Mouse (Mus musculus) gastrocnemius, postnatal 25 days (tissue): Measurements from ENCODE around the gene Rab27a. TPM values are rescaled to one million over a fixed set of nuclear protein-coding genes. Genes with fewer than 3 reads are reported as not detected.
A peak's percentile ranks its signal among the peaks of the same experiment; 100 is the strongest.

ENCODE experiments used
- DNase-seq: peaks from one replicate; pipeline ENCODE4 v3.0.0; 2022
- long read RNA-seq, 2 experiments: library from polyadenylated mRNA; stranded (forward); transcript quantifications; one replicate each; pipeline ENCODE4 v2.0.0; 2021
- total RNA-seq, 2 experiments: library from RNA; stranded (reverse); gene quantifications; 1 replicate in 1 of 2; 2 replicates in 1 of 2; pipeline ENCODE4 v1.2.3; 2021

The Rab27a gene
- 1 to 10 TPM; 1.9 to 2.5 TPM for total RNA-seq
- long read RNA-seq, experiment 1, partial matches to known transcripts = 0 of 3 reads
- long read RNA-seq, experiment 1, other reads (novel, unspliced or antisense) = 2 of 3 reads
- long read RNA-seq, experiment 2, partial matches to known transcripts = 0 of 3 reads
- long read RNA-seq, experiment 2, other reads (novel, unspliced or antisense) = 1 of 3 reads

DNA sequence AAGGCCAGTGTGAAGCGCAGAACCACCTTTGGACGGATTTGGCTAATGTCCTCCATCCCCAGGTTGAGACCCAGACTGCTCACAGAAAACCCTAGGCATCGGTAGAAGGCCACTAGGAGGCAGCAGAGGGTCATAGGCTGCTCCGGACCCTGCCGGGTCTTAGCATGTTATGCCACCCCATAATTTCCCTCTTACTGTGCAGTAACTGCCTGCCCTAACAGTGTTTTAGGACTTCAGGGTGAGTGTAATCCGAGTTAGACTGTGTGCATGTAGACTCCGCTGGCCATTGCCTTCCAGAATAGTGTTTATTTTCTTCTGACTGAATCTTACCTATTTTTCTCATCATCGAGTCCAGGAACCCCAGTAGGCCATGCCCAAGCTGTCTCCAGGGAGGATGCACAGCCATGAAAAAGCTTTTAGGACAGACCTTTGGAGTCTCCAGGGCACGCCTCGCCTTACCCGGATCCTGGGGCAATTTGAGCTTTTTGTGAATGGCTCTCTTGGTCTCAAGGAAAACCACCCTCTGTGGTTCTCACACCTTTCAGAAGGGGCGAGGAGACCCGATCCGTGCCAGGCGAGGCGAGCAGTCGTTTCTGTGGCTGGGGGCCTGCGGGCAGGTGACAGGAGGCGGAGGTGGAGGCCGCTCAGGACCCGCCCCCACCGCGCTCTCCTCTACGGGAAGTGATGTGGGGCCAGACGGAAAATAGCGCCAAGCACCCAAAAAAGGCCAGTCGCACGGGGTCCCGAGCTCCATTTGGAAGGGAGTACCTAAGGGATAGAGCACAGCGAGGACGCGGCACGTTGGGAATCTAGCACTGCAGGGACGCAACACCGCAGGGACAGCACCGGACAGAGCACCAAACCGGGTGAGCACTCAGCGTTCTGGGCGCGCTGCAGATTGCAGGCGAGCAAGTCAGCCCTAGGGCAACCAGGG is at the start of gene Rab27a:
Gene Rab27a (plus strand): TSS at position 709 of the 934 bp plus-strand sequence.
- peak; percentile 66 for DNase-seq

DNA sequence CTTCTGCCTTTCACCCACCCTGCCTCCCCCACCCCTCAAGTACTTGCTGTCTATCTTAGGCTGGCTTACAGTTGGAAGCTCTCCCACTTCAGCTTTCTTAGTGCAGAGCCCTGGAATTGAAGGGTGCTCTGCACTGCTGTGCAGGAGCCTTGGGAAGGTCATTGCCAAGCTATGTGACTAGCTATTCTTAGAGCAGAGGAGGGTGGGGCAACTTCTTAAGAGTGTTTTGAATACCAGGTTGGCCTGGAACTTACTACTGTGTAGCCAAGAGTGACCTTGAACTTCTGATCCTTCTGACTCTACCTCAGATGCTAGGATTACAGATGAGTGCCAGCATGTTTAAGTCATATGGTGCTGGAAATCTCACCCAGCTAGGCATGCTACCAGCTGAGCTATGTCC is 48.5 kb upstream of the Rab27a start:
- no peak for DNase-seq

DNA sequence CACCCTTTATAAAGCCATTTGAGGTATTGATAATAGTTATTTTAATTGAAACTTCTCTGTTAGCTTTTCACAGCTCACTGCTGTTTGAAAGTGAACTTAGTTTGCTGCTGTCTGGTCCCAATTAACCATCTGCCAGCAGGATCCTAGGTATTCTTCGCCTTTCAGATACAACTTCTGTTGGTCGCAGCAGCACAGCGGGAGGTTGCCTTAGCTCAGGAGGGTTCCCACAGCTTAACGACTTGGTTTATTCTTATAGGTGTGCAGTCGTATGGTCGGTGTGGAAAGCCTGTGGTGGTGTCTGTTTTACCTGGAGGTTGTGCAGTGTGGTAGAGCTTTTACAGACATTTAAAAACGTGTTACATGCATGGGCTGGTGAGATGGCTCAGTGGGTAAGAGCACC is 47.8 kb upstream of the Rab27a start:
- no peak for DNase-seq

DNA sequence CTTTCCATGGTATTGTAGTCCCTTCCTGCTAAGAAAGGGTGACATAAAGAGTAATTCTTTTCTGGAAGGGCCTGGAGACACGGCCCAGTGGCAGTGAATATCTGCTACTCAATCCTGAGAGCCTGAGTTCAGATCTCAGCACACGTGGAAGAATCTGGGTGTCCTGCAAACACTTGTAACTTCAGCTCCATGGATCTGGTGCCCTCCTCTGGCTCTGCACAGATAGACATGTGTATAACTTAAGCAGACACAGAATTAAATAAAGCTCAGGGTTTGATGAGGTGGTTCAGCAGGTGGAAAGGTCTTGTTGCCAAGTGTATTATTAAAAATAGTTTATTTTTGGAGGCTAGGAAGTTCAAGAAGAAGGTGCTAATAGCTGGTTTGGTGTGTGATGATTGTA is 44.2 kb upstream of the Rab27a start:
- no peak for DNase-seq

DNA sequence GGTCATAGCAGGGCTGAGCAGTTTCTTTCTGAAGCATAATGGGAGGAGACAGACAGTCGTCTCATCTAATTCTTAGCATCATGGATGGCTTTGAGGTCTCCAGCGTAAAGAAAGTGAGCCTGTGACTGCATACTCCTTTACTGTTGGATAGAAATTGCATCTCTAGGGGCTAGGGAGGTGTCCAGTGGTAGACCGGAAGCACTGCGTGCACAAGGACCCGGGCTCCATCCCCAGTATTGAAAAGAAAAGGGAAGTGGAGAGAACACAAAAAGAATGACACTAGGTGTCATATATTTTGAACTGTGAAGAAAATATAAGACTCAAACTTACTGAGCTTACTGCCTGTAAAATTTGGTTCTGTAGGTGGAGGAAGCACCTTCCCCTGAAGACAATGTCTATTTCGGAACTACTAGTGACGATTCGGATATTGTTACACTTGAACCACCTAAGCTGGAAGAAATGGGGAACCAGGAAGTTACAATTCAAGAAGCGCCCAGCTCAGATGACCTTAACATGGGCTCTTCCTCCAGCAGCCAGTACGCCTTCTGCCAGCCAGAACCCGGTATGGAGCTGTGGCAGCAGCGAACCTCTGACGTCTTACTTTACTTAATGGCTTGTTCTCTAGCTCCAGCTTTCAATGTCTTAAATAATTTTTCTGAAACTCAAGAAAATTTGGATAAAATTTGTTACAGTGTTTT is 43.2 kb upstream of the Rab27a start:
- no peak for DNase-seq

DNA sequence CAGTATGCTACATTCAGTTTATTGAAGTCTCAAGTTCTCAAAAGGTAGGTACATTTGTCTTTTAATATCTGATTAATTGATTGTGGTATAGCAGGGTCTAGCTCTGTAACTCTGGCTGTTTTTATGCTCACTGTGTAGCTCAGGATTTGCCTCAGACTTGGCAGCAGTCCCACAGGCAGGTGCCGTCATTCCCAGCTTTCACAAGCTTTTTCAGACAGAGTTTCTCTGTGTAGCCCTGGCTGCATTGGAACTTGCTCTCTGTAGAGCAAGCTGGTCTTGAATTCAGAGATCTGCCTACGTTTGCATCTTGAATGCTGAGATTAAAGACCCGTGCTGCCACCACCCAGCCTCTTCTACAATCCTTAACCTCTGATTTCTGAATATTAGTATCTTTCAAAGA is 42.5 kb upstream of the Rab27a start:
- DNase-seq = no peak

DNA sequence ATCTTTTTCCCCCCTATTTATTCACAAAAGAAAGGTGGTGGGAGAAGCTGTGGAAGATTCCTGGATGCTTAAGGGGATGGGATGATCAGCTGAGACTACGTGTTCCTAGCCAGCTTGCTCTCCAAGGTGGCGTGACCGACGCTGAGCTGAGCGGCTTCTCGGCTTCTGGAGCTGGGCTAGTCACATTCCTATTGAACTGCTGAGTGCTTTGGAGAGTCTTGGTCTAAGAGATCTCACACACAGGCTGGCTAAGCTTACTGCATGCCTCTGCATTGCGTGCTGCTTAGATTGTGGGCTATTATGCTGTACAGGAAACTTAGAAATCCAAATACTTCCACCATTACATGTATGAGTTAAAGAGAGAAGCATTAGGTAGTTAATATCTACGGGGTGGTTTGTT is 40.6 kb upstream of the Rab27a start:
- DNase-seq = no peak

DNA sequence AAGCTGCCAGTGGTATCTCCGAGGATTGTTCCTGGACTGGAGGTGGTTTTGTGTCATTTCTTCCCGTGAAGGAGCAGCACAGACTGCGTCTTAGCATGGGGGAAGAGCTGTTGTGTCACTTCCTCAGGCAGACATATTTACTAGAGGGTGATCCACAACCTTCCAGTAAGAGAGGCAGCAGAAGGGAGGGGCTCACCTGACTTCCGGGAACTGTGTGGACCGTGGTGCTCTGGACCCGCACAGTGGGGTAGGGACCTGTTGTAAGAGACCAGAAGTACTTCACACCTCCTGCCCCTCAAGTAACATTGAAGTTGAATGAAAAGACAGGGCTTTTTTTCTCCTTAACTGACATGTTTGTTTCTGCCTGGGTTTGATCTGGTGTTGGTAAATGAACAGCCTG is 39.5 kb upstream of the Rab27a start:
- DNase-seq = no peak

DNA sequence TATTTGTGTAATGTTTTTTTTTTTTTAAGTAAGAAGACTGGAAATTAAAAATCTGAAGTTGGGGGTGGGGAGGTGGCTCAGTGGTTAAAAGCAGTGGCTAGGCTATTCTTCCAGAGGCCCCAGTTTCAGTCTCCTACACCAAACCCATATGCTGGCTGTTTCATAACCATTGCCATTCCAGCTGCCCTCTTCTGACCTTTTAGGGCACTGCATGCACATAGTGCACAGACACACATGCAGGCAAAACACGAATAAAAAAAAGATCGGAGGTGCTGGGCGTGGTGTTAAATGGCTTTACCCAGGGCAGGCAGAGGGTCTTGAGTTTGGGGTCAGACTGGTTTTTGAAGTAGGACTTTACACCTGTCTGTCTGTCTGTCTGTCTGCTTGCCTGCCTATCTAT is 38.5 kb upstream of the Rab27a start:
- no peak for DNase-seq

DNA sequence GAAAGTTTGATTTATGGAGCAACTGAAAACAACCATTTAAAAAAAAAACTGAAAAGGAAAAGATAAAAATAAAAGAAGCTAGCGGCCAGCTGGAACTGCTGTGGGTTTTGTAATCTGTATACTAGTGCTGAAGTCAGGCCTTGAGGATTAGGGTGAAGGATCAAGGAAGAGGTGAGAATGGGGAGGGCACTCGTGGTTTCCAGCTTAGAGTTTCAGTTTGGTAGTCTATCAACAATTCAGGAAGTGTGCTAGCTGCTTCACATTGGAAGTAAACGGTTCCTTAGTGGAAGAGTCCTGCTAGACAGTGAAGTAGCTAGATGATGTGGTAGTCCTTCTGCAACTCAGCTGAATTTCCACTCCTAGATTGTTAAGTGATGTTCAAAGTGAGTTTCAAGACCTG is 36.3 kb upstream of the Rab27a start:
- no peak for DNase-seq

DNA sequence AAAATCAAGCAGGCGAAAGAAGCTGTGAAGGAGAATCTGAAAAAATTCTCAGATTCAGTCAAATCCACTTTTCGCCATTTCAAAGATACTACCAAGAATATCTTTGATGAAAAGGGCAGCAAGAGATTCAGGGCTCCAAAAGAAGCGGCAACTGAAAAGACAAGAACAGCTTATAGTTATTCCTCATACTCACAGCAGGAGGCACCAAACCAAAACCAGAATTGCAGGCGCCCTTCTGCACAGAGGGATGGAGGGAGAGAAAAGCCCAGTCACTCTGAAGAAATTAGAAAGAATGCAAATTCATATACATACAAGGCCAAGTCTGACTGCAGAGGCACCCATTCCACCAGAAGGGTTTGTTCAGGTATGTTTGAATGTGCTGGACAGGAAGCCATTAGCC is 32.0 kb upstream of the Rab27a start:
- DNase-seq = no peak

DNA sequence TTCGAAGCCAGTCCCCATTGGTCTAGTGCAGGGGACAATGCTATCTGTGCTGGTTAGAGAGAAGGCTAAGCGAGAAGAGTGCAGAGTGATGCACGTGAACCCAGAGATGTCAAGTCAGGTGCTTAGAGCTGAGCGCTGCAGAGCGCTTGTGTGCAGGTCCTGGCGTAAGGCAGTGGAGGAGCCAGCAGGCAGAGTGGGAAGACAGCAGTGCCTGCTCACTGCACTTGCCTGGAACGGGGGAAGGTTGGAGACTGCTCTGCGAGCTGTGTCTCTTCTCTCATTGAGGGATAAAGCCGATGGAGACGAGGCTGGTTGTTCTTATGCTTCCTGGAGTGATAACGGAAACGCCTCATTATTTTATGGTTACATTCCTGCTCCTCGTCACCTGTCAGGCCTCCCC is 29.9 kb upstream of the Rab27a start:
- DNase-seq = no peak

DNA sequence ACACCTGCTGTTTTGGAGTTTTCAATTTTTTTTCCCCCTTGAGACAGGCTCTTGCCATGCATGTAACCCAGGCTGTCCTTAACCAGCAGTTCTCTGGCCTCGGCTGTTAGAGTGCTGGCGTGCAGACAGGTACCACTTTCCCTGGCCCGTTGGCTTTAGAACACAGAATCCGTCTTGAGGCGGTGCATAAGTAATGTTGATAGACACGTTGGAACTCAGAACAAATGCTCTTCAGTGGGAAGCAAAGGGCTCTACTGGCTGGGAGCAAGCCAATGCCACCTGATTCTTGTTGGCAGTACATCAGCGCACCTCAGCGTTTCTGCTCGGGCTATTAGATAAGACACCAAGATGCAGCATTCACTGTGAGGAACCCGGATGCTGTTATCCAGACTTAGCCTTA is 24.8 kb upstream of the Rab27a start:
- DNase-seq = no peak

DNA sequence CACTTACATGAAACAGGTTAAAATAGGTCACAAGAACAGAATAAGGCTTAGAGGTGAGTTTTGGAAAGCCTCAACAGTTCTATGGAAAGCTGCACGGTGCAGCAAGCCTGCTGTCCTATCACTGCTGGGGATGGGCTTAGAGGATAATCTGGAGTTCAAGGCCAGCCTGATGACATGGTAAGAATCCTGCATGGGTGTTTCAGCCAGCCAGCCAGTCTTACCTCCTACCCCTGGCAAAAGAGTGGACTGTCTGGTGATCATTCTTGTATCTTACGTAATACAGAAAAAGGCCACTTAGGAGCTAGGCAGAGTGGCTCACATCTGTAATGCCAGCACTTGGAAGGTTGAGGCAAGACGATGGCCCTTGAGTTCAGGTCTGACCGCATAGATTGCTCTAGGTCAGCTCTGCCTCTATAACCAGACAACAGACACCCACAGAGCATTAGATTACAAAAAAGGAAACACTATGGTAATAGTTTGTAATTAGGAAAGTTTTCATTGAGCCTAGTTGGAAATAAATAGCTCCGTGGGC is 24.0 kb upstream of the Rab27a start:
- DNase-seq = no peak

DNA sequence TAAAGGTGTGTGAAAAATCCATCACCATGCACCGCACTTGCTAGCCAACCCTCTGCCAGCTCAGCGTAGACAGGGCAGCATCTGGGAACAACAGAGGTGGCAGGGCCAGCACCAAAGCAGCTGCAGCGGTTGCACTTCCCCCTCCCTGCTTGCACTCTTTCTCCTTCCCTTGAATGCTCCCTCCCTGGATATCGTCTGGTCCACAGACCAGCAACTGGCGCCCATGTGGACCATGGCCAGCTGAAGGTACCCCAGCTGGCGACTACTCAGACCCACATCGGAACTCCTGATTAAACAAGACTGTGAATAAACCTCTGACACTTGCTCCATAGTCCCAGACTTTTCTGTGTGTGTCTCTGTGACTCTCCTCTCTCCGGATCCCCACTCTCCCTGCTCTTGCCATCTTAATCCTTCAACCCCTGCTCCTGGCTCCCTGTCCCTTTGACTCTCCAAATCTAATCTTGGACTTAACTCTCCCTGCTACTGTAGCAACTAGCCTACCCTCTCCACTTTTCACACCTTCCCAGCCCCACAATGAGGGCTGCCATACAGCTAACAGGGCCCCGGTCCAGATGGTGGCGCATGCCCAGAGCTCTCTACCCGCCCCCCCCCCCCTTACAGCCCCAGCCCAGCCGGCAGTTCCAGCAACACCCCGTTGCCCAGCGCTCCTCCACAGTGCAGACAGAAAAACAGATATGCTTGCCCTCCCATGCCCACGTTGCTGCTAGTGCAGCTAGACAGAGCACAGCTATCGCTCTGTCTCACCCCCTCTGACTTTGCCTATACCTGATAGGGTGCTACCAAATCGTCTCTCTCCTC is 18.6 kb upstream of the Rab27a start:
- DNase-seq = no peak

DNA sequence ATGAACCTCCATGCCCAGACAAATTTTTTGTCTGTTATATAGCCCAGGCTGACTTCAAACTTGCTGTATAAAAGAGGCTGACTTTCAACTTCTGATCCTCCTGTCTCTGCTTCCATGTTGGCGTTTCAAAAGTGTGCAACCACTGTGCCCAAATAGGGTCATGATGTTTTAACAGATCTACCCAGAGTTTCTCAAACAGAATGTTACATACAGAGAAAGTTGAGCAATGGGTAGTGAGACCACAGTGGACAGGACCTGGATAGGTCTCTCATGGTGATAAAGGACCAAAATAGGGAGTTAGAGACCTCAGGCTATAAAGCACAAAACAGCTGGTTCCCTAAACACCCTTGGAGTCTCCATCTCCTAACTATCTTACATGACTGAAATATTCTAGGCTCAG is 14.2 kb upstream of the Rab27a start:
- no peak for DNase-seq

DNA sequence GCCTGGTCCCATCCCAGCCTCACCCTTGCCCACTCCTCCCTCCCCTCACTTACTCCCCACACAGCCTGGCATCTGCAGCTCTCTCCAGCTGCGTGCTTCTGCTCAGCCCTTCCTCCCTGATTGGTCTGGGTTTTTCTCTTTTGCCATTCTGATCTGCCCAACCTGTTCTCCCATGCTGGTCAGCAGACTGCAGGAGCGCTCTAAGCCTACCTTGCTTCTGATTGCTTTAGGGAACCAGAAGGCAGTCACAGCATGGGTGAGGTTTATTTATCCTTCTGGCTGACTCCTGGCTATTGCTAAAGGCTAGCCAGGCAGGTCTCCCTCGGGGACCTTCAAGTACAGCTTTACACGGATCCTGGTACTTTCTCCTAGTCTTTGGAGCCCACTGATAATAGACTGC is 13.2 kb upstream of the Rab27a start:
- no peak for DNase-seq

DNA sequence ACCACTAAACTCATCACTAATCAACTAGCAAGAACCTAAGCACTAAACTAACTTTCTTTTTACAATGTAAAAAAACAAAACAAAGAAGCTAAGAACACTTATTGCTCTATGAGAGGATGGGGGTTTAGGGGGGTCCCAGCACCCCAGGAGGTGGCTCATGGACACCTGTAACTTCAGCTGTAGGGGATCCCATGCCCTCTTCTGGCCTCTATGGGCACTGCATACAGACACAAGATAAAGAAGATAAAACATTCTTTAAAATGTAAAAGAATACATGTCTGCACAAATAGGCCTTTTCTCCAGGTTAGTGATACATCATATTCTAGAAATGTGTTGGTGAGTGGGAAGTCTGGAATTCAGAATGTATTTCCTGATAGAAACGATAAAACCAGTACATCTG is 11.2 kb upstream of the Rab27a start:
- no peak for DNase-seq

DNA sequence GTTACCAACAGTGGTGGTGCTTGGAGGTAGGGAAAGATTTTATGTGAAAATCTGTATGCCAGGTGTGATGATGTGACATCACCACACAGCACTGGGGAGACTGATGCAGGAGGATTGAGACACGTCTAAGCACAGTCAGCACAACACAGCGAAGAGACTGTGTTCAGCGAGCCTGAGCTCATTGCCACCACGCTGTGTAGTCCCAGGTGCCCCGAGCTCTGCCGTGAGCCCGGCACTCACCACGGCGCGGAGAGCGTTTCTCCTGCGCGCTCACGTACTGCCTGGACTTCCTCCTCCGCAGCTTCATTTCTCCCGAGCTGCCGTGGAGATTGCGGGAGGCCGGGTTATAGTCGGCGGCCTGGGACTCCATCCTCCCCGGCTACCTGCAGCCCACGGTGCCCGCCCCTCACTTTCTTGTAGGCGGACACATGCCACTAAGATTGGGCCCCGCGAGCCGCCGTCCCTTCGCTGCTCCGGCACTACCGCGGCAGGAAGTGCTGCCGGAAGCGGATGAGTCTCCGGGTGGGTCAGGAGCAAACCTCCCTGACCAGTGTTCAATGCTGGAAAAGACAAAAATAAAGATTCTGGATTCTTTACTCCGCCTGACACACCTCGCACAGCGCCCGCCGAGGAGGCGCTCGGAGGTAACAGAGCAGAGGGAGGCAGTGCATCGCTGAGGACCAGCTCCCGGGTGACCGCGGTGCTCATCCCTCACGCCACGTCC is 5.3 kb upstream of the Rab27a start:
- DNase-seq = peak; percentile 90

DNA sequence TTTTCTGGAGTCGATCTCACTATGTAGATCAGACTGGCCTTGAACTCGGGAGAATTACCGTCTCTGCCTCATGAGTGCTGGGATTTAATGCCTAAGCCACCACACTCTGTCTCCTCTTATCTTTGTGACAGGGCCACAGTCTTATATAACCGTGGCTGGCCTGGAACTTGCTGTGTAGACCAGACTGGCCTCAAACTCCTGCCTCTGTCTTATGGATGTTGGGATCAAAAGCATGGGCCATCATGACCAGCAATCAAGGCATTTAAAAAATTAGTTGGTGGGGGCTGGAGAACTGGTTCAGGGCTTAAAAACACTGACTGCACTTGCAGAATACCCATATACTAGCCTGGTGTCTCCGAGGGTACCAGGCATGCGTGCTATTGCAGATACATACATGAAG is 4.6 kb upstream of the Rab27a start, which contains the start of gene Pigb:
Gene Pigb (minus strand): TSS at position 299 of the 400 bp plus-strand sequence.
- DNase-seq = no peak

DNA sequence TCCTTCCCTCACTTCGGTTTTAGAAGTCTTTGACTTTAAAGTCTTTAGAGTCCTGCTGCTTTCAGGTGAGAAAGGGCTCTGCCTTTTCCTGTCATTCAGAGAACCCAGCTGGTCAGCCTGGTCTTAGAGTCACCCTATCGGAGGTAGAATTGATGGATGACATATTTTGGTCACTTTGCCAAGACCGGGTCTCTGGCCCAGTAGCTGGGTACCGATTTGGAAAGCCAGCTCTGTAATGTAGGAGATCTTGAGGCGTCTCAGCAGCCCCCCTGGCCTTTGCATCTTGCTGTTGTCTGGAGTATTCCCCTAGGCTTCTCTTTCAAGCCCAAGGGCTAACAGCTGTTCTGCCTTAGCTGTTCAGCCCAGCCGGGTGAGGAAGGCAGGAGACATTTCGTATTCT is 550 bp downstream of the Rab27a start:
- DNase-seq = no peak
